Comparison of ENCODE assay signal across 9 mouse cellular contexts in the genomic region with DNA sequence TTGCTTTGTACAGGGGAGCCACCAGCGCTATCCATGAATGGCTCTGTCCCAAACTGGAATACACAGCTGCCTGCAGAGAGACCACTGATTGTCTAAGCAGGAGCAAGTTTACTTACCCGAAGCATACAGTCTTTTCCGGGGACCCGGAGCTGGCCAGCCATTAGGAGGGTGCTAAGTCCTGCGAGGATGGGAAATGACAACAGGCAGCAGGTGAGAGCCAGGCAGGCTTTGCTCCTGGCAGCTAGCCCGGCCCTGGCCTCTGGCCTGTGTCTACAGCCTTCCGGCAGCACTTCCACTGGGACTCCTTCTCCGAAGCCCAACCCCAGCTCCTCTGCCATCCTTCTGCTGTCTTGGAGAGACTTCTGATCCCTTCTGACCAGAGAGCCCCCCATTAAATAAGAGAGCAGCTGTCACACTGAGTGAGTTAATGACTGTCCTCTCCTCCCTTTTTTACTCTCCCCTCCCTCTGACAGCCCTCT. TPM values are rescaled to one million over a fixed set of nuclear protein-coding genes. Genes with fewer than 3 reads are reported as not detected.
A peak's percentile ranks its signal among the peaks of the same experiment; 100 is the strongest.
DNase-seq lines count a peak whose midpoint lies in the region; ATAC-seq and TF ChIP-seq lines count a peak whose summit lies in the region.
"Had no signal": no experiment of that assay in that cellular context is flagged by ENCODE, and none has a peak within 500 bp of the region (broad histone marks: within the 10 kb centered on the region; RNA-seq: fewer than 3 reads in every experiment).

A gene (minus strand): TSS at position 421 of the 479 bp plus-strand sequence.

- no peak for TF ChIP-seq POLR2A in cerebellum, adult 2 months (IDR thresholded peaks at IDR 0.05; ENCODE audit: borderline replicate concordance, insufficient read depth, low read length)

- 52% methylated on average over 8 of the region's 8 CpGs for WGBS in forebrain, embryonic 15.5 days
- WGBS in forebrain, embryonic 13.5 days = 75% methylated on average over 8 of the region's 8 CpGs
- 4% methylated on average over 8 of the region's 8 CpGs for WGBS in cerebellum, adult 2 months
- WGBS in heart, embryonic 12.5 days = 49% methylated on average over 8 of the region's 8 CpGs
- 85% methylated on average over 8 of the region's 8 CpGs for WGBS in macrophage (ENCODE audit: missing documents)

- H3K4me2 ChIP-seq in forebrain, embryonic 15.5 days (replicated peaks) = no peak within 1 kb of the TSS
- no peak within 1 kb of the TSS for H3K4me2 ChIP-seq in forebrain, embryonic 13.5 days
- peak within 1 kb of the TSS; percentile 34 for H3K4me2 ChIP-seq in heart, embryonic 12.5 days
- H3K4me2 ChIP-seq: liver, embryonic 13.5 days had no signal

- 0 out of 2 replicates have a peak, but pooled peaks cover 5% of the 10 kb centered on the region for H3K4me1 ChIP-seq in forebrain, embryonic 15.5 days
- H3K4me1 ChIP-seq in forebrain, embryonic 13.5 days = 0 out of 2 replicates have a peak, but pooled peaks cover 5% of the 10 kb centered on the region
- H3K4me1 ChIP-seq in cerebellum, adult 2 months (ENCODE audit: control insufficient read depth, insufficient read depth, low read length) = peaks cover 4% of the 10 kb centered on the region; the same call in 1 of the 2 replicates
- H3K4me1 ChIP-seq in heart, embryonic 12.5 days (replicated peaks) = peaks cover 12% of the 10 kb centered on the region; the same call in 1 of the 2 replicates

- no peaks in the 10 kb centered on the region for H3K79me2 ChIP-seq in macrophage (ENCODE audit: inconsistent target)

- H3K4me3 ChIP-seq in forebrain, embryonic 15.5 days = no peak within 1 kb of the TSS
- no peak within 1 kb of the TSS for H3K4me3 ChIP-seq in forebrain, embryonic 13.5 days
- no peak within 1 kb of the TSS for H3K4me3 ChIP-seq in cerebellum, adult 2 months (replicated peaks; ENCODE audit: insufficient read depth, low read depth, low read length)
- H3K4me3 ChIP-seq in heart, embryonic 12.5 days = no peak within 1 kb of the TSS
- H3K4me3 ChIP-seq in macrophage (ENCODE audit: inconsistent target) = no peak within 1 kb of the TSS
- H3K4me3 ChIP-seq: liver, embryonic 13.5 days had no signal

- no peak within 1 kb of the TSS for H3K27ac ChIP-seq in forebrain, embryonic 15.5 days (replicated peaks)
- no peak within 1 kb of the TSS for H3K27ac ChIP-seq in forebrain, embryonic 13.5 days
- H3K27ac ChIP-seq in cerebellum, adult 2 months (ENCODE audit: insufficient read depth, low read length) = no peak within 1 kb of the TSS
- H3K27ac ChIP-seq in heart, embryonic 12.5 days (ENCODE audit: poor library complexity, severe bottlenecking) = no peak within 1 kb of the TSS
- H3K27ac ChIP-seq in macrophage = 0 out of 2 replicates have a peak within 1 kb of the TSS, but pooled peaks have one; percentile 3
- H3K27ac ChIP-seq: liver, embryonic 13.5 days had no signal

- peak; percentile 46; the same call in 1 of the 2 replicates for ATAC-seq in forebrain, embryonic 15.5 days (replicated peaks)
- ATAC-seq in forebrain, embryonic 13.5 days = no peak
- no peak for ATAC-seq in heart, embryonic 12.5 days (ENCODE audit: insufficient number of reproducible peaks, low FRiP score)

- no peaks in the 10 kb centered on the region for H3K27me3 ChIP-seq in forebrain, embryonic 15.5 days
- no peaks in the 10 kb centered on the region for H3K27me3 ChIP-seq in forebrain, embryonic 13.5 days
- H3K27me3 ChIP-seq in cerebellum, adult 2 months (ENCODE audit: control insufficient read depth, insufficient read depth, low read length) = no peaks in the 10 kb centered on the region; the same call in 1 of the 2 replicates
- peaks cover 12% of the 10 kb centered on the region; the same call in 1 of the 2 replicates for H3K27me3 ChIP-seq in heart, embryonic 12.5 days (replicated peaks)
- H3K27me3 ChIP-seq: liver, embryonic 13.5 days had no signal

- TF ChIP-seq CTCF in cerebellum, adult 2 months (IDR thresholded peaks at IDR 0.05; ENCODE audit: borderline replicate concordance, insufficient read depth, low read depth, low read length) = no peak

- no peaks in the 10 kb centered on the region for H3K9me3 ChIP-seq in forebrain, embryonic 15.5 days
- no peaks in the 10 kb centered on the region for H3K9me3 ChIP-seq in forebrain, embryonic 13.5 days (replicated peaks)
- no peaks in the 10 kb centered on the region for H3K9me3 ChIP-seq in heart, embryonic 12.5 days (replicated peaks)
- H3K9me3 ChIP-seq: liver, embryonic 13.5 days had no signal

- no peaks in the 10 kb centered on the region for H3K36me3 ChIP-seq in forebrain, embryonic 15.5 days
- H3K36me3 ChIP-seq in forebrain, embryonic 13.5 days (ENCODE audit: poor library complexity, severe bottlenecking) = no peaks in the 10 kb centered on the region
- H3K36me3 ChIP-seq in heart, embryonic 12.5 days = no peaks in the 10 kb centered on the region
- no peaks in the 10 kb centered on the region for H3K36me3 ChIP-seq in macrophage (ENCODE audit: inconsistent target)
- H3K36me3 ChIP-seq: liver, embryonic 13.5 days had no signal

- no peak within 1 kb of the TSS for H3K9ac ChIP-seq in forebrain, embryonic 15.5 days (replicated peaks)
- no peak within 1 kb of the TSS for H3K9ac ChIP-seq in forebrain, embryonic 13.5 days
- no peak within 1 kb of the TSS for H3K9ac ChIP-seq in heart, embryonic 12.5 days
- H3K9ac ChIP-seq: liver, embryonic 13.5 days had no signal

- DNase-seq in cerebellum, adult 2 months = peak; percentile 81 to 85
- peak; percentile 88 for DNase-seq in kidney, postnatal 10 days
- DNase-seq in spleen, postnatal 36 days (ENCODE audit: low spot score in 2 of 2) = no peak
- no peak for DNase-seq in left cerebral cortex, adult 11 months (ENCODE audit: low spot score)
- DNase-seq: liver, embryonic 13.5 days had no signal

RNA-seq across cellular contexts. Expression of the gene that starts here (rescaled TPM):
- not detected in 2 replicates for polyA plus RNA-seq in forebrain, embryonic 15.5 days (2015; fragmentation: Nextera tagmentation; extraction: Ambion mirVana)
- polyA plus RNA-seq in forebrain, embryonic 13.5 days (2015; fragmentation: Nextera tagmentation; extraction: Ambion mirVana) = not detected in 2 replicates
- polyA plus RNA-seq in cerebellum, adult 2 months (2012; rRNA removed) = 0.03 TPM in 2 replicates
- 0.09 TPM in 2 replicates for polyA plus RNA-seq in heart, embryonic 12.5 days (2016; fragmentation: Nextera tagmentation; extraction: Ambion mirVana)
- total RNA-seq in macrophage (2018; cell fraction: chromatin; rRNA removed) = 10 to 100 TPM in 11 of 26 experiments, 1 to 10 TPM in 13, under 1 TPM in 2; 0.43 to 90.1 (median 7.4) TPM
- total RNA-seq in macrophage (2018; cell fraction: cytosol; rRNA removed) = 100 to 1,000 TPM in 1 of 26 experiments, 10 to 100 TPM in 8, 1 to 10 TPM in 17; 1.1 to 124 (median 6.6) TPM
- 100 to 1,000 TPM in 4 of 26 experiments, 10 to 100 TPM in 12, 1 to 10 TPM in 10; 1.3 to 210 (median 19.0) TPM for total RNA-seq in macrophage (2018; cell fraction: nucleus; rRNA removed)
- polyA plus RNA-seq in macrophage (2018) = 0.41 to 2.6 TPM (median 0.95 TPM) in 3 replicates

Comparison
In these comparisons a context has a peak if more than half of its experiments do, and no peak if none do; other contexts are left out.
1. Peak in ATAC-seq in forebrain, embryonic 15.5 days; RNA of the gene not detected or under 1 TPM.
2. Peak in DNase-seq in cerebellum, adult 2 months; RNA of the gene not detected or under 1 TPM.